Mouse (Mus musculus): Measurements from ENCODE around the gene Ampd2. TPM values are rescaled to one million over a fixed set of nuclear protein-coding genes. Genes with fewer than 3 reads are reported as not detected.

Gene Ampd2
- 16.3 and 20.9 TPM in 2 replicates for total RNA-seq (2015)
- 21.8 and 23.1 TPM in 2 replicates for total RNA-seq (2017)

DNA sequence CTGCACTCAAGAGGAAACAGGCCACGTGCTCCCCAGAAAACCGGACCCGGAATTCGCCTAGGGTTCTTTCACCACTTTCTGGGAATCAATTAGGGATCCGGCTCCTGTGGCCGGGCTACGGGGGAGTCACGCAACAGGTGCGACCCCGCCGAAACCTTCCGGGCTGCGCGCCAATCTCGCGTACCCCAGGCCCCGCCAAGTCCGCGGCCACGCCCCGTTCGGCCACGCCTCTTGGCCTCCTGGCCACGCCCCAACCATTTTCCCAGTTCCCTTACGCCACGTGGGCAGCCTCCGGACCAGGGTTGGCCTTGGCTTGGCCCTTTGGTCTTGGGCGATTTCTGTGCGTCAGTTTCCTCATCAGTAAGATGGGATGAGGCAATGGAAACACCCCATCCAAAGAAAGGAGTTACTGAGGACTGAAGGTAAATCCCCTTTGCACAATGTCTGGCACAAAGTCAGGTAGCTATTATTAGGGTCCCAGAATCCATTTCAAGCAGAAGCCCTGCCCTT is at the start of gene Ampd2:
Gene Ampd2, minus strand, starts transcription at position 182 of the 510 bp plus-strand sequence.
- peak; percentile 56 for ATAC-seq (ENCODE audit: poor library complexity, severe bottlenecking)

DNA sequence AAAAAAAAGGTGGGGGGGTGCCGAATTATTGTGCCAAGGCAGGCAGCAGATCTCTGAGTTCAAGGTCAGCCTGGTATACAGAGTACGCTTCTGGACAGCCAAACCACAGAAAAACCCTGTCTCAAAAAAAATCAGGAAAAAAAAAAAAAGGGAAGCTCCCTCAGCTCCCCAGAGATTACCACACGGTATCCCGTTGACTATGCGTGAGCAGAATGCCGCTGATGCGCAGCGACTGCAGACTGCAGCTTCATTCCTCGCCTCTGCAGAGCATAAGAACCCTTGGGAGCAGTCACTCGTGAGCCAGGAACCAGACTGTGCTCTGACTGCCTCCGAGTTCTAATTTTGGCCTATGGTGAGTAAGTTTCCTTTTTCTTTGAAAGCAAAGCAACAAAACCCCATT is 48.2 kb upstream of the Ampd2 start:
- ATAC-seq (ENCODE audit: poor library complexity, severe bottlenecking), result peak; percentile 32; the same call in 1 of the 2 replicates

DNA sequence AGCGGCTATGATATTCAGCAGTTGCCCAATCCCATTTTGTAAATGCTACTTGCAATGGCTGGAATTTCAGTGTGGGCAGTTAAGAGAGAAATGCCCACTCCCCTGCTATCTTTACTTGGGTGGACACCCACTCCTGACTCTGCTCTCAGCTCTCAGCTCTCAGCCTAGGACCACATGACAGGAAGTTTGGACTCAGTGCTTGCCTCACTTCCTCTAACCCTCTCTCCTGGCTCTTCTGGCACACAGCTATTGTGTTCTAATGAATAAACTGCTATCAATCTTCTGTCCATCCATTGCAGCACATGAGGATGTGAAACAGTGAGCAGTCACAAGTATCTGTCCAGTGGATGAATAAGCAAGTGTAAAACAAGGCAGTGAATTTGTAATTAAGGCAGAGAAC is 46.0 kb upstream of the Ampd2 start:
- peak; percentile 88 for ATAC-seq (ENCODE audit: poor library complexity, severe bottlenecking)

DNA sequence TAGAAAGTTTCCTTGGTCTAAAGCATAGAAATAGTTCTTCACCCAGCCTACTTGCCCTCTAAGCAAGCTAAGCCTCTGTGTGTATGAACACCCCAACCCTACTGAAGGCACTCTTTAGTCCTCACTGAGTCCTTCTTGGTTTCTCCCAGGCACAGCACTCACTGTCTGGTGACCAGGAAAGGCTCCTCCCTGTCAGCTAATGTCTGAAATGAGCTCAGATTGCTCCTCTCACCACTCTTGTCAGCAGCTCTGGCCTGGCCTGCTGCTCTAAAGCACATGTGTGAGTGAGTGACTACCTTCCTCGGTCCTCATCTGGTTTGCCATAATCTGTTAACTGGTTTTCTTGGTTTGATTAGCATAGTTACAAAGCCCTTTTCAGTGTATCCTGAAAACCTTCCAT is 45.4 kb upstream of the Ampd2 start:
- no peak for ATAC-seq (ENCODE audit: poor library complexity, severe bottlenecking)

DNA sequence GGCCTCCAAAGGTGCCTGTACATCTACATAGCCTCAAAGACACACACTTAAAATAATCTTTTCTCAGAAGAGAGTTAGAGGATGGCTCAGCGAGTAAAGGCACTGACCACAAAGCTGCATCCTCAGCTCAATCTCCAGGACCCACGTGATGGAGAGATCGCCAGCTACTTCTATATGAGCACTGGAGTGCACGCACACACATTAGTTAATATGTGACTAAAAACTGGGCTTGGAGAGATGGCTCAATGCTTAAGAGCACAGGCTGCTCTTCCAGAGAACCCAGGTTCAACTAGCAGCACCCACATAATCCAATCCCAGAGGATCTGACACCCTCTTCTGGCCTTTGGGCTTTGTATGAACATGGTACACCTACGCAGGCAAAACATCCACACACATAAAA is 44.8 kb upstream of the Ampd2 start:
- no peak for ATAC-seq (ENCODE audit: poor library complexity, severe bottlenecking)

DNA sequence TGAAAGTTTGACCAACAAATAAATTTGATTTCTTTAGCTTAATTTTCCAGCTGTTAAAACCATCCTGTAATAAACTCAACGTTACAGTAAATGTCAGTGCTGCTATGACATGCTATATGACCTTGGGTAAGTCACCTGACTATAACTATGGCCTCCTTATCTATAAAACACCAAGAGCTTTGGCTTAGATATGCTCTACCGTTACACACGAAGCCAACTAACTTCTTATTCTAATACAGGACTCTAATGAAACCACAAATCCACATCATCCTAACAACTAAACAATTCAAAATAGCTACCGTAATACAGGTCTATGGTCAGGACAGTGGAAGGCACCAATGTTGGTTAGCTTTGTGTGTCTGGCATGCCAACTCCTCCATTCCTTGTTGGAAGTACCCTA is 43.4 kb upstream of the Ampd2 start:
- ATAC-seq (ENCODE audit: poor library complexity, severe bottlenecking), result no peak

DNA sequence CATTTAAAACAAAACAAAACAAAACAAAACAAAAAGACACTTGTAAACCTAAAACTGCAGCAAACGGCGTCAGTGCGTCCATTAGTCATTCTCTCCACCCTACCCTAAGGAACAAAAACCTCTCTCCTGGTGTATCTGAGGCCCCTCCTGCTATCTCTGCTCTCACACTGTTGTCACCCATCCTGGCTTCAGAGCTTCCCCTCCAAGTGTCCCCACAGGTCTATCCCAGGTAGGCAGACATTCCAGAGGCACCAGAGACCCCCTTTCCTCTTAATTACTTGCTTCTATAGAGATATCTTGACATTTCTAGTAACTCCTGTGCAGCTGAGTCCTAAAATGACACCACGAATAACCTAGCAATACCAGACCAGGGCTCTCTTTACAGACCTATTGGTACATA is 42.9 kb upstream of the Ampd2 start:
- no peak for ATAC-seq (ENCODE audit: poor library complexity, severe bottlenecking)

DNA sequence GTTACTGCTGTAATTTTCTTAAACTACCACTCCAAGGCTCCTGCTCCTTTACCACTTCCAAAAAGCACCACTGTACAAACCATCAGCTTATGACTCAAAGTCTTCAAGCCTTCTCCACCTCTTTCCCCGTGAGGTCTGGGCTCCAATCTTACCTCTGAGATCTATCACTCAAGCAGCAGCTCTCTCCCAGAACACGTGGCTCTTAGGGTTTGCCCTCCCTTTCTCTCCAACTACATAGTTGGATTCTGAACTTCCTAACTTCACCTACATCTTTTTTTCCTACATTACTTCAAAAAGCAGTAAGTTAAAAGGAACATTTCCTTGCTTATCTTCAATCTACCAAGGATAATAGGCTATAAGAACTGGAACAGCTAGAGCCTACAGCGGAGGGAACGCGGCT is 42.1 kb upstream of the Ampd2 start:
- ATAC-seq (ENCODE audit: poor library complexity, severe bottlenecking), result no peak

DNA sequence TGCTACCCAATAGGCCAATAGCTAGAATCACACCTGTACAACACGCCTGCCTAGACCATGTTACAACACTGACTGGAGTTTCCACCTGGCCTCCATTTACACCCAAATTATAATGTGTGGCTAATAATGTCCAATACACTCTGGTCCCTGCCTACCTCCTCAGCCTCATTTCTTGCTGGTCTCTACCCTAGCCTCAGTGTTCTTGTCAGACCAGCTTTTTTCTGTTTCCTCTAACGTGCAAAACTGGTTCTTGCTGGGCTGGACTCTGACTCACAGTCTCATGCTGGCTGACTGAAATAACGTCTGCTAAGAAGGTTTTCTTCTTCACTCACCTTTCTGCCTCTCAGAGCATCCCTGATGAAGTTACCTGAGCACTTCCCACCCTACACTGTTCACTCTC is 39.9 kb upstream of the Ampd2 start:
- ATAC-seq (ENCODE audit: poor library complexity, severe bottlenecking), result no peak

DNA sequence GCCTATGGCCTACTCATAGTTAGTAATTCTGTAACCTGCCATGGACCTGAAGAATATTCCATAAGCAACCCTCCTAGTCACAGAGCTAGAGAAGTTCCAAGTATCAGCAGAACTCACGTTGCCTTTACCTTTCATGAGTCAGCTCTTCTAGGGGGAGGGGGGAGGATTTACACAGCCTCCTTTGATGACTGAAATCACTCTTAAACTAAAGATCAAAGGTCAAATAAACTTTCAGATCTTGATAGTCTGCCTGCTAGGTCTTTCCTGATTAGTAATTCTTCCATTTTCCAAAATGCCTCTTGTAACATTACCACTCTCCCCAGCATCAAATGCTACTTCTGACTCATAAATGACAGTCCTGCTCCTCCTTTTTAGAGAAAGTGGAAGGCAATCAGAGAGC is 37.7 kb upstream of the Ampd2 start:
- ATAC-seq (ENCODE audit: poor library complexity, severe bottlenecking), result no peak

DNA sequence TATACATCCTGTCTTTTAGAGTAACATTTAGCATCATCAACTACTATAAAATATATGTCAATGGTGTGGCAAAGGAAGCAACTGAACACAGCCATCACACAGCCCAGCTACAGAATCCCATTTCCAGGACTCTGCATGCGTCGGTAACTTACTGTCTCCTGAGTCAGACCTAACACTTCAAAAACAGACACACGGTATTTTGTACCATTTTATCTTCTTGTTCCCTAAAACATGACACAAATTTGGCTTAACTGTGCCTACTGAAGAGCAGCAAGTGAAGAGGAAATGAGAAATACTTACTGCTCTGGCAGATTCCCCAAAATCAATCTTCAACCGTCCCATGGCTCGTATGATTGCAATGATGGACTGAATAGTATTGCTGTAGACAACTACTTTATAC is 36.8 kb upstream of the Ampd2 start:
- ATAC-seq (ENCODE audit: poor library complexity, severe bottlenecking), result no peak

DNA sequence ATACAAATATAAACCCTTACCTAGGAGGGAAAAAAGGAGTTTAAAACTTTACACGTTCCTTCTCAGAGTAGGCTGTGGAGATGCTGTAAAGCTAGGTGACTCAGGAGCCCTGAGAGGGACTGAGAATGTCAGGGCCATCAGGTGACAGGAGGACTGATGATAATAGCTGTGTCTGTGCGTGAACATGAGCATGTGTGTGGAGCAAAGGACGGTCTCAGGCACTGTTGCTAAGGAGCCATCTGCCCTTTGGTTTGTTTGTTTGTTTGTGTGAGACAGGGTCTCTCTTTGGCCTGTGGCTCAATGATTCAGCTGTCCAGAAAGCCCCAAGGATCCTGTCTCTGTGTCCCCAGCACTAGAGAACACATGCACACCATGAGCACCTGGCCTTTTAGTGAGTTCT is 34.6 kb upstream of the Ampd2 start:
- ATAC-seq (ENCODE audit: poor library complexity, severe bottlenecking), result no peak

DNA sequence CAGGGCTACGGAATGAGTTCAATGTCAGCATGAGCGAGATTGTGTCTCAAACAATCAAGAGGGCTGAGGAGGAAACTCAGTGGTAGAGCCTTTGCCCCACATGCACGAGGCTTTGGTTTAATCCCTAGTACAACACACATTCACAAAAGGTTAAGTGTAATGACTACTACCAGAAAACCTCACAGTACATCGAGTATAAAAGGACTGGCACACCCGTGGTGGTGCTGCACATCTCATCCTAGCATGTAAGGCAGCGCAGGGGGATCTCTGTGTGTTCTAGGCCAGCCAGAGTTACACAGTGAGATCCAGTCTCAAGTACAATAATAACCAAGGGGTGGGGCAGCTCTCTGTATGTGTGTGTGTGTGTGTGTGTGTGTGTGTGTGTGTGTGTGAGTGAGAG is 31.0 kb upstream of the Ampd2 start:
- ATAC-seq (ENCODE audit: poor library complexity, severe bottlenecking), result no peak

DNA sequence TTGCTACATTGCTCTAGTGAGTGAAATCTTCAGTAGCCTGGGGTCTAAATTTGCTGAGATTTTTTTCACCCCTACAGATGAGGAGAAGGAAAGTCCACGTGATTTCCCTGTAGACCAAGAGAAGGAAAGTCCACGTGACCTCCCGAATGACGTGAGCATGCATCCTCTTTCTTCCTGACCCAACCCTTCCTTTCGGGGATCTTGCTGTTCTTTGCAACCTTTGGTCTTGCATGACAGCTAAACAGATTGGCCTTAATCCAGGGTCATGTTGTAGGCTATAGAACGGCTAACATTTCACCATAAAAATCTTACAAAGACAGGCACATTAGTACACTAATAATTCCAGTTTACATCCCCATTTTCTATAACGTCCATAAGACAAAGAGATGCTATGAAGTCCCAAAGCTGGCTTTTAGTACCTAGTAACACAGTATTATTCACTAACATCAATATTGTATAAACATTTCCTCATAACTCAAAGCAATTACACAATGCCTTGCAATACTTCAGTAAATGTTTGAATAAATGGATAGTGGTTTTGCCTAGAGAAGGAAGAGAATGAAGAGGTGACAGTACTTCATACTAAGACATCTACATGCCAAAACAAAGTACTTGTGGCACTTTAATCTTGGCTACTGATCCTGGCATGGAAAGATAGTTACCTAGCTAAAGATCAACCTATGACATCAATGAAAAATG is 27.3 kb upstream of the Ampd2 start:
- peak; percentile 45 for ATAC-seq (ENCODE audit: poor library complexity, severe bottlenecking)

DNA sequence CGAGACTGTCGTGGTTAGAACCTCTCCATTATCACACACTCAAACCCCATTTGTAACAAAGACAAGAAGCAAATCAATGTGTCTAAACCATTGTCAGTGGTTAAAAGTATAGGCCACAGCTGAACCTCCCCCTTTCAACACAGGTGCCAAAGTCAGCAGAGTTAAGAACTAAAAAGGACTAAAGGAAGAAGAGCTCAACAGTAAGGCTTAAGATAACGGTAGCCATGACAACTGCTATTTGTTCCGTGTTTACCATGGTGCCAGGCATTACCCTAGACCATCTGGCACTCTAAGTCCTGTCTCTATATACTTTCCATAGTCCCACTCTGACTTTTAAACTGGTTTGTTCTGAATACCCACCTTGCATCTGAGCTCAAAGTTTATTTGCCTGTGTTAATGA is 26.2 kb upstream of the Ampd2 start:
- ATAC-seq (ENCODE audit: poor library complexity, severe bottlenecking), result no peak

DNA sequence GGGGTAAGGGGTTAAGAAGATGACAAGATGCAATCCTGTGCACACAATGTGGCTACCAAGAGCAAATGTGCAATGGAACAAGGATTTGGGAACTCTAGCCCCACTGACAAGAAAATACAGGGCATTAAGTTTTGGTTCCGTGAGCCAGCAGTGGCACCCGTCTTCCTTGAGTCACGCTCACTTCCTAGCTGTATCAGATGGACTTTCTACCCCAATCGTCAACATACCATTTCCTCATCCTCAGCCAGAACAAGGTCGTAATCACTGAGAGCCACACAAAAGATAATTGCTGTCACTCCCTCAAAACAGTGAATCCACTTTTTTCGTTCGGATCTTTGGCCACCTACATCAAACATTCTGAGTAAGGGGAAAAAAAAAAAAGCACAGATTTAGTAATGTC is 25.8 kb upstream of the Ampd2 start:
- no peak for ATAC-seq (ENCODE audit: poor library complexity, severe bottlenecking)

DNA sequence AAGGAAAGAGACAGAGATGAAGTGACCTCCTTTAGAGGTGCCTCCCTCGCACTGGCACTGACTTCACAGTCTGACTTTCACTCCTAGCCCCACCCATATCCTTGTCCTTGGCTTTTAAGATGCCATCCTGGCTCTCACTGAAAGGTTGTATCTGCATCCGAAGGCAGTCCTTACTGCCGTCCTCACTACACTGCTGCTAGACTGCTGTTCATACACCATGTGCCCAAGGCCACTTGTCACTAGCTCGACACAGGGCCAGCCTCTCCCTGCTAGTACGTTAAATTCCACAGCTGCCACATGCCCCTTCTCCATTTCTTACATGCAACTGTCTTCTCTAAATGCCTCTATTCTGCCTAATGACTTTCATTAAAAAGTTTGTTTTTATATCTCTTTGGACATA is 24.9 kb upstream of the Ampd2 start:
- no peak for ATAC-seq (ENCODE audit: poor library complexity, severe bottlenecking)

DNA sequence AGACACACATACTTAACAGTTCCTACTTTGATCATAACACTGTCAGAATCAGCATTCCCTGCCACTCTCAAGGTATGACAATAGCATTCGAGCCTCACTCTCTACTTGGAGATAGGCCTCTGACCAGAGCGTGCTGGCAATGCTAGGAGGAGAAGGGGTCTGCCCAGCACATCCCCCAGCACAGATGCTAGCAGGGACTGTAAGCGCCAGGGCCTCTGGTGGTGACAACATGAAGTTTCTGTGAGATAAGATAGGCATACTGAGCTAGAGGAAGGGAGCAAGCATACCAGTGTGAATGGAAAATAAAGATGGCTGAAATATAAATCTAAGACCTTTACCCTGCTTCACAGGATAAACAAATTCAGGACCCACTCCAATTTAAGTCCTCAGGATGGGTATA is 18.8 kb upstream of the Ampd2 start:
- no peak for ATAC-seq (ENCODE audit: poor library complexity, severe bottlenecking)

DNA sequence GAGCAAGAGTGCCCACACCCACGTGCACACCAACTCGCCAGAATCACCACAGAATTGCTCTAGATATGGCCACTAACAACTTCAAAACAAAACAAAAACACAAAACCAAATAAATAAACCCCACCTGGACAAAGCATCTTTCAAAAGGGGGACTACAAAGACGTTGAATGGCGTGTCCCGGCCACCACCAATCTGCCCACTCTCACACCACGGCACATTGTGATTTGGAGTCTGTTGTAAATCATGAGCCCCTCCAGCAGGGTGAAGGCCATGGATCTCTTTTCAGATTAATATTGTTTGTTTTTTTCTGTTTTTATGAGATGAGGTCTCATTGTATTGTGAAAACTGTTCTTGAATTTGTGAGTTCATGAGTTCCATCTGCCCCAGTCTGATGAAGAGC is 15.6 kb upstream of the Ampd2 start:
- ATAC-seq (ENCODE audit: poor library complexity, severe bottlenecking), result no peak

DNA sequence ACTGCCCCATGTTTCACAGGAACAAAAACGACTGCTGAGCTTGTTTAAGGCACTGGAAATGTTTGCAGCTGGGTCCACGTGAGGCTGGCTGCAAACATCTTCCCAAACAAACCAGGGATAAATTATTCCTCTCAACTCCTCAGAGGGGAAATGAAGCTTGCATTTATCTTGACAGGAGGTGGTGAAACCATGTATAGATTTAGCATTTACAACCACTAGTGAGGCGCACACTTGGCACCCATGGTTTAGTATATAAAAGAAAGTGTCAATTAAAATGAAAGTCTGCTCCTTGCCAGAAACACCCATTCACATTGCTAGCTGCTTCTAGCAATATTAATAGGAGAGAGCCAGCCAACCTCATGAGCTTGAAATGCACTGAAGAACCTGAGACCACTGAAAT is 15.1 kb upstream of the Ampd2 start:
- ATAC-seq (ENCODE audit: poor library complexity, severe bottlenecking), result no peak

DNA sequence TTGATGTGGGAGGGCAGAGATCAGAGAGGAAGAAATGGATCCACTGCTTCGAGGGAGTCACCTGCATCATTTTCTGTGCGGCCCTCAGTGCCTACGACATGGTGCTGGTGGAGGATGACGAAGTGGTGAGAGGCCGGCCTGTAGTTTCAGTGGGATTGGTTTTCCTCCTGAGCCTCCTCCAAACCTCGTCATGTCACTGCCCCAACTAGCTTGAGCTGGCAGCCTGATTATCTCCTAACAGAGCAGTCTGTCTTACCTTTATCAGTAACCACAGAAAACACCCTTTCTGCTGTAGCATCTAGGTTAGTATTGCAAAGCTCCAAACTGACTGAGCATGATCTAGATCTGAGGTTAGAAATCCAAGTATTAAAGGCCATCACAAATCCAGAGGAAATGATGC is 11.9 kb upstream of the Ampd2 start:
- no peak for ATAC-seq (ENCODE audit: poor library complexity, severe bottlenecking)

DNA sequence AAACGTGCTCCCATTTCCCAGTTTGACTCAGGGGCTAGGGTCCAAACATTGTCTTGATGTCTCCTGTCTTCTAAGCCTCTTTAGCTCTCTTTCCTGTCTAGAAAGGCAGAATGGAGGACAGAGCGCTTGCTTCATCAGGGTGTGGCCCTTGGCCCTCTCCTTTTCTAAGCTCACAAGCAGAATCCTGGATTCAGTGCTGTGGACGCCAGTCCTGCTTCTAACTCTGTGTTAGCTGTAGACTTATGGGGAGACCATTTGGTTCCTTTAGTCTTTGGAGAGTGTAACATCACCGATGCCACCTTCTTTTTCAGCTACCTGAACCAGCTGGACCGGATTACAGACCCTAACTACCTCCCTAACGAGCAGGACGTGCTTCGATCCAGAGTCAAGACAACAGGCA is 11.2 kb upstream of the Ampd2 start:
- ATAC-seq (ENCODE audit: poor library complexity, severe bottlenecking), result no peak

DNA sequence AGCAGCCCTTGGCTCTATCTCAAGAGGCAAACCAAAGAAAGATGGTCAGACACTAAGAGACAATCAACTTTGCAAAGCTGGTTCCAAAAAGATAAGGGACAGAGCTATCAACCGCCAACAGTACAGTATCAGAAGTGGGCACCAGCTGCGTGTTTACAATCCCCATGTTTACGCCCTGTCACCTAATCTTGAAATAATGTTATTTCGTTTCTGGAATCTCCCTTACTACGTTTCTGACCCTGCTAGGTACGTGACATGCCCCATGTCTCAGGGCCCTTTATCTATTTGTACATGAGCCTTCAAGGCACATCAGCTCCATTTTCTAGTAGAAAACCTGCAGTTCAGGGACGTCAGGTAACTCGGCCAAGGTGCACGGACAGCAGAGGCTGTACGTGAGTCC is 10.3 kb upstream of the Ampd2 start:
- 0 out of 2 replicates have a peak, but pooled peaks have one; percentile 5 for ATAC-seq (ENCODE audit: poor library complexity, severe bottlenecking)
